Mouse (Mus musculus): ENCODE measurements around the gene Fbxo8. TPM values are rescaled to one million over a fixed set of nuclear protein-coding genes. Genes with fewer than 3 reads are reported as not detected.

The Fbxo8 gene
- total and polyA plus RNA-seq, 3 experiments = 14.8 to 47.0 (median 28.1) TPM

- Histone ChIP-seq H3K79me2 (replicated peaks; ENCODE audit: control insufficient read depth, extremely low read depth, insufficient read depth, poor library complexity, severe bottlenecking) (no peaks in the 10 kb centered on the region), H3K4me3 (replicated peaks in 1 of 3; ENCODE audit: low read depth in 2 of 3, low read length in 2 of 3, poor library complexity in 1 of 3) (no peak overlapping the region), H3K4me2 (ENCODE audit: insufficient read depth, low read depth, poor library complexity, severe bottlenecking) (no peak overlapping the region), H3K27me3 (replicated peaks) (no peaks in the 10 kb centered on the region), H3K9me3 (replicated peaks; ENCODE audit: low read length) (no peaks in the 10 kb centered on the region), H3K27ac (ENCODE audit: insufficient read depth, low read depth) (no peak overlapping the region), H3K4me1 (ENCODE audit: control insufficient read depth in 1 of 2, insufficient read depth in 2 of 2) (peaks cover 0 to 7% of the 10 kb centered on the region in 2 experiments; a peak in 1 of 4 replicates), H3K36me3 (replicated peaks in 1 of 2; ENCODE audit: control insufficient read depth in 1 of 2, insufficient read depth in 1 of 2, low read length in 1 of 2) (no peaks in the 10 kb centered on the region), H3K9ac (ENCODE audit: insufficient read depth, low read depth) (no peak overlapping the region)
- dilution Hi-C loops (cut with MboI; ENCODE audit: extremely low pct_ligation_motif_present, extremely low pct_unique_long_range_greater_than_20kb, low sequenced_read_pairs) (no loop called here), in situ Hi-C loops (cut with MboI; ENCODE audit: low pct_ligation_motif_present, low pct_unique_long_range_greater_than_20kb, low sequenced_read_pairs) (no loop called here)
- no peak for DNase-seq (ENCODE audit: extremely low read depth)
- TF ChIP-seq MAX (IDR thresholded peaks at IDR 0.05; ENCODE audit: low read length) = no peak
- no peak for TF ChIP-seq CHD1 (IDR thresholded peaks at IDR 0.05; ENCODE audit: low read depth, low read length)
- TF ChIP-seq ZKSCAN1 (IDR thresholded peaks at IDR 0.05; ENCODE audit: borderline replicate concordance, low read depth, low read length) = no peak
- TF ChIP-seq CHD2 (IDR thresholded peaks at IDR 0.05; ENCODE audit: low read length) = no peak
- no peak for TF ChIP-seq USF1 (IDR thresholded peaks at IDR 0.05; ENCODE audit: low read depth, low read length)
- no peak for TF ChIP-seq UBTF (IDR thresholded peaks at IDR 0.05; ENCODE audit: low read depth, low read length)
- TF ChIP-seq HCFC1 (IDR thresholded peaks at IDR 0.05; ENCODE audit: low read depth, low read length) = no peak
- no peak for TF ChIP-seq GABPA (IDR thresholded peaks at IDR 0.05; ENCODE audit: insufficient replicate concordance, low read depth, low read length)
- no peak for TF ChIP-seq ZMIZ1 (IDR thresholded peaks at IDR 0.05; ENCODE audit: low read depth, low read length)
- no peak for TF ChIP-seq MEF2A (IDR thresholded peaks at IDR 0.05; ENCODE audit: borderline replicate concordance, low read depth, low read length)
These were observed 60.8 kb downstream of the Fbxo8 start for GRCm38 (mm10) chr8:56611736-56612135.

GRCm38 (mm10) chr8:56614235-56614634 is 63.3 kb downstream of the Fbxo8 start:
- no peaks in the 10 kb centered on the region for H3K9me3 ChIP-seq (replicated peaks; ENCODE audit: low read length)
- in situ Hi-C loops (cut with MboI; ENCODE audit: low pct_ligation_motif_present, low pct_unique_long_range_greater_than_20kb, low sequenced_read_pairs) (no loop called here), dilution Hi-C loops (cut with MboI; ENCODE audit: extremely low pct_ligation_motif_present, extremely low pct_unique_long_range_greater_than_20kb, low sequenced_read_pairs) (no loop called here)
- no peak for DNase-seq (ENCODE audit: extremely low read depth)
- no peak overlapping the region for H3K4me2 ChIP-seq (ENCODE audit: insufficient read depth, low read depth, poor library complexity, severe bottlenecking)
- peaks cover 0 to 13% of the 10 kb centered on the region in 2 experiments; a peak in 2 of 4 replicates for H3K4me1 ChIP-seq (ENCODE audit: control insufficient read depth in 1 of 2, insufficient read depth in 2 of 2)
- H3K27me3 ChIP-seq (replicated peaks) = no peaks in the 10 kb centered on the region
- no peak overlapping the region for H3K9ac ChIP-seq (ENCODE audit: insufficient read depth, low read depth)
- H3K27ac ChIP-seq (ENCODE audit: insufficient read depth, low read depth) = no peak overlapping the region
- TF ChIP-seq TCF12 (IDR thresholded peaks at IDR 0.05; ENCODE audit: low read depth, low read length) (no peak), ZMIZ1 (IDR thresholded peaks at IDR 0.05; ENCODE audit: low read depth, low read length) (no peak), JUN (IDR thresholded peaks at IDR 0.05; ENCODE audit: insufficient read depth, low read depth, low read length) (no peak), GABPA (IDR thresholded peaks at IDR 0.05; ENCODE audit: insufficient replicate concordance, low read depth, low read length) (no peak), BHLHE40 (IDR thresholded peaks at IDR 0.05; ENCODE audit: low read depth, low read length) (no peak), ZC3H11A (IDR thresholded peaks at IDR 0.05; ENCODE audit: low read depth, low read length) (no peak)
- no peaks in the 10 kb centered on the region for H3K36me3 ChIP-seq (replicated peaks in 1 of 2; ENCODE audit: control insufficient read depth in 1 of 2, insufficient read depth in 1 of 2, low read length in 1 of 2)
- H3K79me2 ChIP-seq (replicated peaks; ENCODE audit: control insufficient read depth, extremely low read depth, insufficient read depth, poor library complexity, severe bottlenecking) = no peaks in the 10 kb centered on the region
- H3K4me3 ChIP-seq (replicated peaks in 1 of 3; ENCODE audit: low read depth in 2 of 3, low read length in 2 of 3, poor library complexity in 1 of 3) = no peak overlapping the region
